Mouse (Mus musculus): Measurements from ENCODE around the gene Specc1l.
"Not testable (repeated sequence)": the region's sequence is repeated elsewhere in the genome, so short reads cannot be mapped to it uniquely, and the experiment has no call there.

Gene Specc1l

DNA sequence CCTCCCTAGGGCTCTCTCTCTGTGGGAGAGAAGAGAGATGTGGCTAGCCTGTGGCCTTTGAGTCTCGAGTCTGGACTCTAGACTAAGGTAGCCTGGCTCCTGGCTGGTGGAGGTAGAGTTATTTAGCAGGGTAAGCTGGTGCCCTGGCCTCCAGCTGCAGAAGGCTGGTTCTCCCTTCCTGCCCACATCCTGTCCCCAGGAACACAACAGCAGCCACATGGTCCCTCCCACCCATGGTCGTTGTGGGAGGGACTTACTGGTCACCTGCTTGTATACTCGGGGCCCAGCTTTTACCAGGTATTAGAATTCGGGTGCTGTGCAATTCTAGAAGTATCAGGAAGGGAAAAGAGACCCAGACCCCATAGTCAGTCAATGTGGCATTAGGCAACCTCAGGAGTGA is 108.4 kb downstream of the Specc1l start:
- no peak for DNase-seq

GRCm38 (mm10) chr10:75322966-75323365 is 111.1 kb downstream of the Specc1l start:
- DNase-seq = no peak

- DNase-seq = no peak
These were observed 112.1 kb downstream of the Specc1l start for GRCm38 (mm10) chr10:75323986-75324385.

DNA sequence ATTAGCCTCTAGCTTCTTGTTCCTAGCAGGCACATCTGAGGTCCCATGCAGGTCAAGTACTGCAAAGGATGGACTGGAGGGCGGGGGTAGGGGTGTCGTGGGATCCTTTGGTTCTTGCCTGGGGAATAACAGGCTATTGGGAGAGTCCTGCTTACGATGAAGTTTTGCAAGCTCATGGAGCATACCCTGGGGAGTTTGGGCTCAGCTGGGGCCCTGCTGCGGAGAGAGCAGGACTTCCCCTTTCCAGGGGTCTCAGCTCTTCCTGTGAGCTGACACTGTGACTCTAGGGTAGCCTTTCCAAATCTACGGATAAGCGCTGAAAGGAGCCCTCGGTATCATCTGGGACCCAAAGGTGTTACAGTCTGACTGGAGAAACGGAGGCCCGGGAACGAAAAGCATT is 112.5 kb downstream of the Specc1l start:
- DNase-seq = no peak

- no peak for DNase-seq
These were observed 113.9 kb downstream of the Specc1l start for GRCm38 (mm10) chr10:75325821-75326220.

DNA sequence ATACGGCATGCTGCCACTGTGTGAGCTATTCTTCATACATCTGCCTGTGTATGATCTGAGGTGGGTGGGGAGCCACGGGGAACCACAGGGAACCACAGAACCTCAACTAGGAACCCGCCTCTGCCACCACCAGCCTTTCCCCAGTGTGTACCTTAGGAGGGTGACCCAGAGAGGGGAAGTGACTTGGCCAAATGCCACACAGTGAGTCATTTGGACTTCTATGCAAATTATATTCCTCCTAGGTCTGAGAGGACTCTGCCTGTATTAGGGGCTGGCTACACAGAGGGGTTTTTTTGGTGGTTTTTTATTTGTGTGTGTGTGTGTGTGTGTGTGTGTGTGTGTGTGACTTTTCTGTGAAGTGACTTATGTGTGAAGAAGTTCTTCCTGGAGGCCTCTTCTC is 114.7 kb downstream of the Specc1l start:
- DNase-seq = no peak

- no peak for DNase-seq
These were observed 115.2 kb downstream of the Specc1l start for GRCm38 (mm10) chr10:75327081-75327480.

GRCm38 (mm10) chr10:75328201-75328704 is 116.4 kb downstream of the Specc1l start:
- DNase-seq = peak; percentile 24

DNA sequence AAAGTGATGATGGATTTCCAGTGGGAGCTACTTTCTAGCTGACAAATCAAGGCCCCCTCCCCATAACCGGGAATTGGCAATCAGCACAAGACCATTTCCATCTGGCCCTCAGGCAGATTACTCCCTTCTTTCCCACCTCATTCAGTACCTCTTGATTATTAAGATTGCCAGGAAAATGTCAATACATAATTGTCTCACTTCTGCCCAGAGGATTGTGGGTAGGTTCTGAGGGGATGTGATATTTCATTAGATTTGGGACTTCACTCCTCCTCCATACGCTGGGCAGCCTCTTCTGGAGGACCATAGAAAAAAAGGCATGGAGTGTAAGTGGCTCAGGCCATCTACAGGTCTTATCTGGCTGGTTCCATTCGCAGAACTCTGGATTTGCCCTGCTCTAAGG is 120.4 kb downstream of the Specc1l start:
- no peak for DNase-seq

DNA sequence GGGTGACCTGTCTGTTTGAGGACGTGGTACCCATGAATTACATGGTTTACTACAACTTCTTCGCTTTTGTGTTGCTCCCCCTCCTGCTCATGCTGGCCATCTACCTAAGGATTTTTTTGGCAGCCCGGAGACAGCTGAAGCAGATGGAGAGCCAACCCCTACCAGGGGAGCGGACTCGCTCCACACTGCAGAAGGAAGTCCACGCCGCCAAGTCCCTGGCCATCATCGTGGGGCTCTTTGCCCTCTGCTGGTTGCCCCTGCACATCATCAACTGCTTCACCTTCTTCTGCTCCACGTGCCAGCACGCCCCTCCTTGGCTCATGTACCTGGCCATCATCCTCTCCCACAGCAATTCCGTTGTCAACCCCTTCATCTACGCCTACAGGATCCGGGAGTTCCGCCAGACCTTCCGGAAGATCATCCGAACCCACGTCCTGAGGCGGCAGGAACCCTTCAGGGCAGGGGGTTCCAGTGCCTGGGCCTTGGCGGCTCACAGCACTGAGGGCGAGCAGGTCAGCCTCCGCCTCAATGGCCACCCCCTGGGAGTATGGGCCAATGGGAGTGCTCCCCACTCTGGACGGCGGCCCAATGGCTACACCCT is 121.4 kb downstream of the Specc1l start:
- DNase-seq = no peak

DNA sequence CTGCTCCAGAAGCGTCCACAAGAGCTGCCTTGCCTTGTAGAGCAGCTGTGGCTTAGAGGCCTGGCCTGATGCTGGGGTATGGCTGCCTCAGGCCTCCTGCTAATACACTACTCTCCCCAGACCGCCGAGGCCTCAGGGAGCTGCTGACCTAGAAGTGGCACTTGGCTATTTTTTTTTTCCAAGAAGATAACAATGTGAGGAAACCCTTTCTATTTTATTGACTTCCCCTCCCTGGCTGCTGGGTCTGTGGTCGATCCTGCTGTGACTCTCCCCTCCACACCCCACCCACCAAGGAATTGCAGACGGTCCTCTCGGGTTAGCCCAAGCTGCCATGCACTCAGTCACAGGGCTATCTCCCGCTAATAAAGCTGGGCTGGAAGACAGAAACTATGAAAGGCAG is 122.3 kb downstream of the Specc1l start:
- DNase-seq = no peak

- DNase-seq = no peak
These were observed 123.2 kb downstream of the Specc1l start for GRCm38 (mm10) chr10:75335075-75335474.

DNA sequence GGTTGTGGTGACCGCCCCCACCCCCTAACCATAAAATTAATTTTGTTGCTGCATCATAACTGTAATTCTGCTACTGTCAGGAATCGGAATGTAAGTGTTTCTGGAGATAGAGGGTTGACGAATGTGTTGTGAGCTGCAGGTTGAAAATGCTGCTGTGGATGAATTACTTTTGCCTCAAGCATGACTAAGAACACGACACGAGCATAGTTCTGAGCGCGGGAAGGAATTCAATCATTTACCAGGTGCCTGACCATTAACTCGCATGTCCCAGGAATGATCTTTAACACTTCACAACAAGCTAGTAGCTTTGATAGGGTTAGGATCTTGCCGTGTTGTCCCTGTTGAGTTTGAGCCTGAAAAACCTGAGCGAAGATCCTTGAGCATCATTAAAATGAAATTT is 125.4 kb downstream of the Specc1l start:
- no peak for DNase-seq

DNA sequence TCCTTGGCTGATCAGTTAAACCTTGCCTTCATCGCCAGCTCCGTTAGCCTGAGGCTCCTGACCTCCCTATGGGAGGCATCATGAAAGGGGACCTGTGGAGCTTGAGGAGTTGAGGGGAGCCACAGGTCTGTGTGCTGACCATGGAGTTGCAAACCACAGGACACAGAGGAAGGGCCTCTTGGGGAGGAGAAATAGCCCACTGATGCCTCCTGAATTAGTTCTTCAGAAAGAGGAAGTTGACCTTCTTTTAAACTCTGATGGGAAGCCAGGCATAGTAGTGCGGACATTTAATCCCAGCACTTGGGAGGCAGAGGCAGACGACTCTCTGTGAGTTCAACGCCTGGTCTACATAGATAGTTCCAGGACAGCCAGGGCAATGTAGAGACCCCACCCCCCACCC is 127.0 kb downstream of the Specc1l start:
- DNase-seq = no peak

- DNase-seq = no peak
These were observed 127.5 kb downstream of the Specc1l start for GRCm38 (mm10) chr10:75339377-75339776.

- DNase-seq = peak; percentile 59
These were observed 130.1 kb downstream of the Specc1l start for GRCm38 (mm10) chr10:75341936-75342335.

- not testable (repeated sequence) for DNase-seq
These were observed 132.7 kb downstream of the Specc1l start for GRCm38 (mm10) chr10:75344563-75344962.

DNA sequence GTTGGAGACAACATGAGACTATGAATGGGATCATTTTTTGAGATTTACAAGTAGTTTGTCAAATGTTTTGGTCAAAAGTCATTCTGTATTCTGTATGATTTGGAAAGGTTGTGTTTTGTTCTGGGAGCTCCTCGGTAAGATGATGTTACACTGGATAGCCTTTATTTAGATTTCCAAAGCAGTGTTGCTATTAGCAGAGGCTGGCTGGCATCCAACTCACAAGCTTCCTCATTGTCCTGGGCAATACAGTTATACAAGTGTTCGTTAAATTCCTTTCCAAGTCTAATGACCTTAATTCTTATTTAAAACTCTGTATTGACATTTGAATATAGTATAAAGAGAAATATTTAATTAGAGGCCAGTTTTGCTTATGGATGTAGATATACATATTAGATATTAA is 133.4 kb downstream of the Specc1l start:
- DNase-seq = no peak

DNA sequence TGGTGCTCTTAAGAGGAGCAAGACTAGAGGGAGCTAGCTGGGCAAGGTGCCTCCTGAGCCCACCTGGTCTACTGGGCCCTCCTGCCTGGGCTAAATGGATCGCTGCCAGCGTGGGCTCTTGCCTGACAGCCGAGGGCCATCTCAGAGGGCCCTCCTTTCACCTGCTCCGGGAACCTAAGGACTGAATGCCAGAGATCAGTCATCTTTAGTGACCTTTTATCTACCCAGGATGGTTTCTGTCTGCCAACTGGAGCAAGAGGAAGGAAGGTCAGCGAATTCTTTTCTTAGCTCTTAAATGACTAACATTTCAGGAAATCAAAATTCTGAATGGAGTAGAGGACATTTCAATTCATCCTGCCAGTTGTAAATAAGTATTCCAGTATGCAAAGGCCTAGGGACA is 138.7 kb downstream of the Specc1l start:
- DNase-seq = no peak

DNA sequence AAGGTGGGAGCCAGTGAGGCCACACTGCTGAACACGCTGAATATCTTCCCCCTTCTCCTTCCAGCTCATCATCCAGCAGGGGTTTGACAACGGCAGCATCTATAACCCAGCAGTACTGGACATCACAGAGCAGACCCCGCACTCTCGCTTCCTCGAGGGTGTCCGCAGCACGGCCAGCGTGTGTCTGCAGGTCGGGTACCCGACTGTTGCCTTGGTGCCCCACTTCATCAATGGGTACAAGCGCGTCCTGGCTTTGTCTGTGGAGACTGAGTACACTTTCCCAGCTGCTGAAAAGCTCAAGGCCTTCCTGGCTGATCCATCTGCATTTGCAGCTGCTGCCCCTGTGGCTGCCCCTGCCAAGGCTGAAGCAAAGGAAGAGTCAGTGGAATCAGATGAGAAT is 140.7 kb downstream of the Specc1l start:
- no peak for DNase-seq

- DNase-seq = not testable (repeated sequence)
These were observed 142.0 kb downstream of the Specc1l start for GRCm38 (mm10) chr10:75353838-75354241.

- DNase-seq = no peak
These were observed 143.5 kb downstream of the Specc1l start for GRCm38 (mm10) chr10:75355341-75355740.
